Comparison of ENCODE assay signal across 14 mouse cellular contexts in the genomic region with DNA sequence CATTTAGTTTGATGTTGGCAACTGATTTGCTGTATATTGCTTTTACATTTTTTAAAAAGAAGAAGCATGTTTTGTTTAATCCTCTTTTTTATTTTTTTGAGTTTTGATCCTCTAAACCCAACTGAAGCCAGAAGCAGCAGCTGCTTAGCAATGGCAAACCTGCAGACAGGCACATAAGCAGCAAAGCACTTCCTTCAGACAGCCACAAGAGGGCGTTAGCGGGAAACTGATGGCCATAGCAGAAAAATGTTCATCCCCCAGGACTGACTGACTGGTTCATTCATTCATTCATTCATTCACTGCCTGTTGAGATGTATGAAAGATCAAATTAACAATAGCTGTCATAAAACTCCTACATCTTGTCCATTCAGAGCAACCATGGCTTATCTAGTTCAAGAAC.
DNase-seq lines count a peak whose midpoint lies in the region; ATAC-seq and TF ChIP-seq lines count a peak whose summit lies in the region.
"Had no signal": no experiment of that assay in that cellular context is flagged by ENCODE, and none has a peak within 500 bp of the region (broad histone marks: within the 10 kb centered on the region; RNA-seq: fewer than 3 reads in every experiment).

No protein-coding gene starts in this region.

- intact Hi-C loops in left cerebral cortex, postnatal 25 days (cut with DNase I): no loop called here

- CTCF ChIA-PET in Patski (lab: Charles Lee): no interaction called here

- in situ Hi-C loops in Patski (cut with MboI; ENCODE audit: low pct_unique_long_range_greater_than_20kb): no loop called here

- ATAC-seq in Patski: no peak
- ATAC-seq: hindbrain, embryonic 16.5 days had no signal

- WGBS in thymus, adult 2 months: 5% methylated on average over 2 of the region's 2 CpGs

- H3K4me3 ChIP-seq in layer of hippocampus, adult 2 months: no peak overlapping the region
- H3K4me3 ChIP-seq in thymus, adult 2 months (ENCODE audit: control insufficient read depth, insufficient read depth, low read length): no peak overlapping the region
- H3K4me3 ChIP-seq: embryonic facial prominence, embryonic 13.5 days; forebrain, embryonic 12.5 days; liver, embryonic 13.5 days had no signal

- H3K4me1 ChIP-seq in thymus, adult 2 months (replicated peaks; ENCODE audit: control insufficient read depth, insufficient read depth, low read length): no peaks in the 10 kb centered on the region
- H3K4me1 ChIP-seq: embryonic facial prominence, embryonic 13.5 days; forebrain, embryonic 12.5 days; liver, embryonic 13.5 days had no signal

- POLR2A ChIA-PET in Patski (lab: Charles Lee): no interaction called here

- no peak for DNase-seq in layer of hippocampus, adult 2 months (ENCODE audit: low spot score in 2 of 2)
- DNase-seq in layer of hippocampus, adult 11-12 months (ENCODE audit: low spot score): no peak
- DNase-seq in thymus, postnatal 0 days (ENCODE audit: low spot score): peak; percentile 31
- DNase-seq in thymus, adult 2 months: no peak
- no peak for DNase-seq in Patski (ENCODE audit: low read depth, low spot score)
- no peak for DNase-seq in left cerebral cortex, postnatal 25 days (ENCODE audit: low spot score in 2 of 2)
- no peak for DNase-seq in cerebellum, adult 9-11 months
- DNase-seq: cerebellum, adult 11-12 months; heart, adult 18-20 months; kidney, adult 9 months; liver, embryonic 13.5 days had no signal

- no peak for TF ChIP-seq POLR2A in thymus, adult 2 months (IDR thresholded peaks at IDR 0.05; ENCODE audit: control insufficient read depth, extremely low read depth, insufficient read depth, low read length, poor library complexity)

- H3K27ac ChIP-seq in layer of hippocampus, adult 2 months: no peak overlapping the region
- H3K27ac ChIP-seq in thymus, adult 2 months (ENCODE audit: control insufficient read depth, insufficient read depth, low read length): no peak overlapping the region
- H3K27ac ChIP-seq: embryonic facial prominence, embryonic 13.5 days; forebrain, embryonic 12.5 days; liver, embryonic 13.5 days had no signal

- TF ChIP-seq CTCF in layer of hippocampus, adult 2 months (conservative IDR thresholded peaks at IDR 0.05): peak; percentile 22
- TF ChIP-seq CTCF in thymus, adult 2 months (IDR thresholded peaks at IDR 0.05; ENCODE audit: borderline replicate concordance, control insufficient read depth, extremely low read depth, insufficient read depth, low read length, poor library complexity): no peak
- TF ChIP-seq CTCF in Patski (IDR thresholded peaks at IDR 0.05): peak; percentile 48

- no peaks in the 10 kb centered on the region for H3K27me3 ChIP-seq in thymus, adult 2 months (ENCODE audit: control insufficient read depth, insufficient read depth, low read length)
- no peaks in the 10 kb centered on the region for H3K27me3 ChIP-seq in Patski
- H3K27me3 ChIP-seq: embryonic facial prominence, embryonic 13.5 days; forebrain, embryonic 12.5 days; liver, embryonic 13.5 days had no signal

- H3K36me3 ChIP-seq in thymus, adult 2 months (ENCODE audit: control insufficient read depth, insufficient read depth, low read length): no peaks in the 10 kb centered on the region
- H3K36me3 ChIP-seq: embryonic facial prominence, embryonic 13.5 days; forebrain, embryonic 12.5 days; liver, embryonic 13.5 days had no signal
